Mouse (Mus musculus) bone marrow macrophage, adult 2 months (primary cell): Measurements from ENCODE around the gene Nmi.

Experiments
- CTCF ChIP-seq: IDR thresholded peaks from 2 replicates; pipeline ENCODE4 v1.5.1; 2012; ENCODE audit warnings: low read depth, mild to moderate bottlenecking, low read length, moderate library complexity
- POLR2A ChIP-seq: IDR thresholded peaks from 2 replicates; pipeline ENCODE4 v1.6.1; 2012; ENCODE audit warnings: mild to moderate bottlenecking, low read depth, low read length, borderline replicate concordance

- TF ChIP-seq CTCF = no peak
- no peak for TF ChIP-seq POLR2A
Observed at GRCm38 (mm10) chr2:51989559-51989958, 16.3 kb upstream of the Nmi start.
